Mouse (Mus musculus): Measurements from ENCODE around the gene Grik5. TPM values are rescaled to one million over a fixed set of nuclear protein-coding genes. Genes with fewer than 3 reads are reported as not detected.
A peak's percentile ranks its signal among the peaks of the same experiment; 100 is the strongest.

The Grik5 gene
- polyA plus RNA-seq, 1 experiment from 2014 or later, result 1.9 TPM

DNA sequence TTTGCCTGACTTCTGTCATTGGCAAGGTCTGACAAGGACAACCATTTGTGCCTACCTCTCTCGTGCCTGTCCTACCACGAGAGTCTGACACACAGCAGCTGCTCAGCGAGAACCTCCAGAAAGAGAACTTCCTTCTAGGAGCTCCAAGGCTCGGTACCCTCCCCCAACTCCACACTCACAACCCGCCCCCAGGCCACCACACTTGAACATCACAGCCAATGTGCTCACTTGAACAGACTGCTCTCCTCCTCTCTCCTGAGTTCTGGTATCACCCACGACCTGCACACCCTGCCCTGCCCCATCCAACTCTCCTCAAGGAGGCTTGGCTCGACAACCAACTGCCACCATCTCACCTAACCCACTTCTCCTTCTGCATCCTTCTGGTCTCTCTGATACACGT lies 8.2 kb downstream of the Grik5 start:
- H3K27ac ChIP-seq (ENCODE audit: low read length), result no peak overlapping the region
- 70% methylated on average over 8 of the region's 8 CpGs for WGBS
- H3K27me3 ChIP-seq (replicated peaks; ENCODE audit: insufficient read depth, low read length), result no peaks in the 10 kb centered on the region
- H3K9me3 ChIP-seq (ENCODE audit: low read length), result no peaks in the 10 kb centered on the region
- H3K4me2 ChIP-seq (replicated peaks; ENCODE audit: low read depth, low read length), result no peak overlapping the region
- no peak for DNase-seq (ENCODE audit: low spot score)
- no peaks in the 10 kb centered on the region for H3K4me1 ChIP-seq (ENCODE audit: insufficient read depth, low read depth, low read length)
- peaks cover 11% of the 10 kb centered on the region for H3K36me3 ChIP-seq (ENCODE audit: insufficient read depth, low read length)
- no peak for ATAC-seq
- no peak overlapping the region for H3K4me3 ChIP-seq (ENCODE audit: low read depth, low read length)
- TF ChIP-seq EP300 (IDR thresholded peaks at IDR 0.05), result no peak
- no peak for TF ChIP-seq CTCF (IDR thresholded peaks at IDR 0.05)
- H3K9ac ChIP-seq (replicated peaks; ENCODE audit: low read depth), result no peak overlapping the region

DNA sequence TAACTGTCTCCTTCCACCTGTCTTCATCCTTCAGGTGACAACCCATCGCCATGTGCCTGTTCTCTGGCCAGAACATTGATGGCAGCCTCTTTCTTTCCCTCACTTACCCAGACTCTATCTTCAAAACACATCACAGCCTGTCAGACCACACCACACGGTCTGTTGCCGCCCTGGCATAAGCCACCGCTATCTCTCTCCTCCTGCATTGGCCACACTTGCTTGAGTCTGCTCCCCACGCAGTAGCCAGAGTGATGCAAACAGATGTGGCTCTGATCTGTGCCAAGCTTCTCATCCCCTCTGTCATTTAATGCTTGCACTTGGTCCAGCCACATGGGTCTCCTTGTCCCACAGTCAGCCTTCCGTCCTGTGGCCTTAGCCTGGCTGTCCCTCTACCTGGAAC lies 8.8 kb downstream of the Grik5 start:
- H3K4me3 ChIP-seq (ENCODE audit: low read depth, low read length), result no peak overlapping the region
- ATAC-seq (no peak), DNase-seq (ENCODE audit: low spot score) (no peak)
- H3K9ac ChIP-seq (replicated peaks; ENCODE audit: low read depth), result no peak overlapping the region
- no peaks in the 10 kb centered on the region for H3K9me3 ChIP-seq (ENCODE audit: low read length)
- TF ChIP-seq CTCF (IDR thresholded peaks at IDR 0.05) (no peak), EP300 (IDR thresholded peaks at IDR 0.05) (no peak)
- WGBS, result 92% methylated on average over 6 of the region's 6 CpGs
- H3K4me1 ChIP-seq (ENCODE audit: insufficient read depth, low read depth, low read length), result no peaks in the 10 kb centered on the region
- no peak overlapping the region for H3K4me2 ChIP-seq (replicated peaks; ENCODE audit: low read depth, low read length)
- no peak overlapping the region for H3K27ac ChIP-seq (ENCODE audit: low read length)
- H3K27me3 ChIP-seq (replicated peaks; ENCODE audit: insufficient read depth, low read length), result no peaks in the 10 kb centered on the region
- H3K36me3 ChIP-seq (ENCODE audit: insufficient read depth, low read length), result peaks cover 12% of the 10 kb centered on the region

DNA sequence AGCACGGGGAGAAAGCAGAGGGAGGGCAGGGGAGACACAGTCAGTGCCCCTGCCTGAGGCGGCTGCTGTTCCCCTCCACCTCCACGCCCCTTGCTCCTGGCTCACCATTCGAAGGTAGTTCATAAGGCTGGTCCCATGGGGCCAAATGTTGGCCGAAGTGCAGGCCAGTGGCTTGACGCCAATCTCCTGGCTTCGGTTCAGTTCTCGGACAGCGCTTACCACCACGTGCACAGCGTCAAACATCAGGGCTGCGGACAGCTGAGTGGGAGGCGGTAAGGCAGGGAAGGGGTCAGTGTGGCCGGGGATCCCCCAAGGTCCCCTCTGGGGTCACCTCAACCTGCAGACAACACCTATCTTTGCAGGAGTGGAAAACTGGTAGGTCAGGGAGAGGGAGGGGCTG lies 13.3 kb downstream of the Grik5 start:
- Histone ChIP-seq H3K4me1 (ENCODE audit: insufficient read depth, low read depth, low read length) (no peaks in the 10 kb centered on the region), H3K9ac (replicated peaks; ENCODE audit: low read depth) (no peak overlapping the region), H3K4me3 (ENCODE audit: low read depth, low read length) (no peak overlapping the region), H3K36me3 (ENCODE audit: insufficient read depth, low read length) (peaks cover 11% of the 10 kb centered on the region; the same call in 1 of the 2 replicates), H3K4me2 (replicated peaks; ENCODE audit: low read depth, low read length) (no peak overlapping the region), H3K27me3 (replicated peaks; ENCODE audit: insufficient read depth, low read length) (no peaks in the 10 kb centered on the region), H3K27ac (ENCODE audit: low read length) (no peak overlapping the region), H3K9me3 (ENCODE audit: low read length) (no peaks in the 10 kb centered on the region)
- DNase-seq (ENCODE audit: low spot score) (no peak), ATAC-seq (no peak)
- TF ChIP-seq CTCF (IDR thresholded peaks at IDR 0.05), result no peak
- 80% methylated on average over 14 of the region's 14 CpGs for WGBS

DNA sequence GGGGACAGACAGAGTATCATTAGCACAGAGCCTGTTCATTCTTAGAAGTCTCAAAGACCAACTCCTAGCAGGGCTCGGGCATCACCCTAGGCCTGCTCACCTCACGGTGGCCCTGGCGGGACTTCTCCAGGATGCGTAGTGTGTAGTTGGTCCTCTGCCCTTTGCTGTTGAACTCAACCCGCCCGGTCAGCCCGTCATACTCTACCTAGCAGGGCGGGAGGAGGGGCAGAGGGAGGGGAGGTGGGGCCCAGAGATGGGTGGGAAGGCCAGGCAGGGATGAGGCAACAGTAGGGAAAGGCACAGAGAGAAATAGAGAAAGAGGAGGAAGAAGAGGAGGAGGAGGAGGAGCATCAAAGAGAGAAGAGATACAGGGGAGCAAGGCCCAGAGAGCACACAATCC lies 13.8 kb downstream of the Grik5 start:
- Histone ChIP-seq H3K27me3 (replicated peaks; ENCODE audit: insufficient read depth, low read length) (no peaks in the 10 kb centered on the region), H3K4me1 (ENCODE audit: insufficient read depth, low read depth, low read length) (no peaks in the 10 kb centered on the region), H3K36me3 (ENCODE audit: insufficient read depth, low read length) (peaks cover 11% of the 10 kb centered on the region; the same call in 1 of the 2 replicates), H3K27ac (ENCODE audit: low read length) (no peak overlapping the region), H3K9ac (replicated peaks; ENCODE audit: low read depth) (no peak overlapping the region), H3K4me3 (ENCODE audit: low read depth, low read length) (no peak overlapping the region), H3K4me2 (replicated peaks; ENCODE audit: low read depth, low read length) (no peak overlapping the region), H3K9me3 (ENCODE audit: low read length) (no peaks in the 10 kb centered on the region)
- TF ChIP-seq EP300 (IDR thresholded peaks at IDR 0.05) (no peak), CTCF (IDR thresholded peaks at IDR 0.05) (no peak)
- WGBS, result 79% methylated on average over 8 of the region's 8 CpGs
- no peak for ATAC-seq
- no peak for DNase-seq (ENCODE audit: low spot score)

DNA sequence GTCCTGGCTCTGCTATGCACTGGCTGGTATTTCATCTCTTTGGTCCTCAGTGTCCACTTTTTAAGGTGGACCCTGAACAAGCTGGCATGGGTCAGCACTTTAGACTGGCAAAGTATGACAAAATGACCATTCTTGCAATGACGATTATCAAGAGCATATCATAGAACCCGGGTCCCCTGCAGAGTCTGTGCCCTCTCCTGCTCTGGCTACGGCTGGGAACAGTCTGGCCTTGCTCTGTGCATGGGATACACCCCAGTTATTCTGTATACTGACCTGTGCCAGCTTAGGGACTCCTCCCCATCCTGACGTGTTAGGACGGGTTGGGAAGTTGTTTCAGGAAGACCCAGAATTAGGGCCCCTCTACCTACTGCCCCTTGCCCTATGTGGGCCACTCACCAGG lies 14.3 kb downstream of the Grik5 start:
- Histone ChIP-seq H3K9me3 (ENCODE audit: low read length) (no peaks in the 10 kb centered on the region), H3K4me3 (ENCODE audit: low read depth, low read length) (no peak overlapping the region), H3K27me3 (replicated peaks; ENCODE audit: insufficient read depth, low read length) (no peaks in the 10 kb centered on the region), H3K4me1 (ENCODE audit: insufficient read depth, low read depth, low read length) (no peaks in the 10 kb centered on the region), H3K9ac (replicated peaks; ENCODE audit: low read depth) (no peak overlapping the region), H3K27ac (ENCODE audit: low read length) (no peak overlapping the region), H3K36me3 (ENCODE audit: insufficient read depth, low read length) (peaks cover 11% of the 10 kb centered on the region; the same call in 1 of the 2 replicates), H3K4me2 (replicated peaks; ENCODE audit: low read depth, low read length) (no peak overlapping the region)
- no peak for ATAC-seq
- DNase-seq (ENCODE audit: low spot score), result no peak
- 92% methylated on average over 5 of the region's 5 CpGs for WGBS
- TF ChIP-seq EP300 (IDR thresholded peaks at IDR 0.05) (no peak), CTCF (IDR thresholded peaks at IDR 0.05) (no peak)

DNA sequence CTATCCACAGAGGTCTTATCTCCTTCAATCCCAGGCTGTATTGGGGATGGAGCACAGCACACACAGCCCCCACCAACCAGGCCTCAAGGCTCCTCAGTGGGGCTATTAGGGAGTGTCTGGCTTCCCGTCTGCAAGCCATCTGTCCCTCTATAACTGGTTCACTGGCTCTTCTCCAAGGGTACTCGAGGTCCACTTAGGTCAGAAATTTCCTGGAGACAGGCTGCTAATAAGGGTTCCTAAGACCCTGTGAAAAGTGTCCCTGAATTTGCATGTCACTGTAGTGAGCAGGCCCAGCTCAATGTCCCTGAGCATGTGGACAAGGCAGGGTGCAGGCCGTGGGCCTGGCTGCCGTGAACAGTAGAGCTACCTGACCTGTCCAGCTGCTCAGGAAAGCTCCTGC lies 15.2 kb downstream of the Grik5 start:
- no peak overlapping the region for H3K4me3 ChIP-seq (ENCODE audit: low read depth, low read length)
- H3K4me1 ChIP-seq (ENCODE audit: insufficient read depth, low read depth, low read length), result no peaks in the 10 kb centered on the region
- peak overlapping the region; percentile 33; the same call in 1 of the 2 replicates for H3K27ac ChIP-seq (ENCODE audit: low read length)
- no peak for TF ChIP-seq CTCF (IDR thresholded peaks at IDR 0.05)
- TF ChIP-seq EP300 (IDR thresholded peaks at IDR 0.05), result no peak
- peak; percentile 80 for ATAC-seq
- WGBS, result 39% methylated on average over 4 of the region's 4 CpGs
- no peaks in the 10 kb centered on the region for H3K9me3 ChIP-seq (ENCODE audit: low read length)
- peaks cover 11% of the 10 kb centered on the region; the same call in 1 of the 2 replicates for H3K36me3 ChIP-seq (ENCODE audit: insufficient read depth, low read length)
- H3K27me3 ChIP-seq (replicated peaks; ENCODE audit: insufficient read depth, low read length), result no peaks in the 10 kb centered on the region
- H3K4me2 ChIP-seq (replicated peaks; ENCODE audit: low read depth, low read length), result no peak overlapping the region
- no peak overlapping the region for H3K9ac ChIP-seq (replicated peaks; ENCODE audit: low read depth)
- DNase-seq (ENCODE audit: low spot score), result peak; percentile 37

DNA sequence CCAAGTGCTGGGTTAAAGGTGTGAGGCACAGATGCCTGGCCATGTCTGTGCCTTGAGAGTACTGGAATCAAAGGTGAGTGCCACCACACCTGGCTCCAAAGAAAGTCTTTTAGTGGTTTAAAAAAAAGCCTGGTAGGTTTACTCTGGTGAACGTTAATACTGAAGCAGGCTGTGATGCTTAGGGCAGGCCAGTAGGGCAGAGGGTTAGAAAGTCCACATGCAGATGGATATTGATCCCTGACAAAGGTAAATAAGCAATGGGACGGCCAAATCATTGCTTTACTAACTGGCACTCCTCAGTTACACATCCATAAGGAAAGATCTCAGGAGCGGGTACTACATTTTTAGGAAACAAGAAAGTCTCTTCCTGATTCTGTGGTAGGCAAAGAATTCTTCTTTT lies 19.6 kb downstream of the Grik5 start:
- H3K9ac ChIP-seq (replicated peaks; ENCODE audit: low read depth), result no peak overlapping the region
- H3K4me2 ChIP-seq (replicated peaks; ENCODE audit: low read depth, low read length), result no peak overlapping the region
- 72% methylated on average over 3 of the region's 3 CpGs for WGBS
- TF ChIP-seq CTCF (IDR thresholded peaks at IDR 0.05) (no peak), EP300 (IDR thresholded peaks at IDR 0.05) (no peak)
- DNase-seq (ENCODE audit: low spot score) (no peak), ATAC-seq (no peak)
- no peaks in the 10 kb centered on the region for H3K9me3 ChIP-seq (ENCODE audit: low read length)
- H3K27me3 ChIP-seq (replicated peaks; ENCODE audit: insufficient read depth, low read length), result no peaks in the 10 kb centered on the region
- no peak overlapping the region for H3K27ac ChIP-seq (ENCODE audit: low read length)
- no peak overlapping the region for H3K4me3 ChIP-seq (ENCODE audit: low read depth, low read length)
- H3K36me3 ChIP-seq (ENCODE audit: insufficient read depth, low read length), result no peaks in the 10 kb centered on the region
- no peaks in the 10 kb centered on the region for H3K4me1 ChIP-seq (ENCODE audit: insufficient read depth, low read depth, low read length)
